Mouse (Mus musculus) heart, adult 2 months (tissue): ENCODE data around the gene Bend7. TPM values are rescaled to one million over a fixed set of nuclear protein-coding genes. Genes with fewer than 3 reads are reported as not detected.

ENCODE experiments used
- DNase-seq, 2 experiments: peaks; one replicate each; pipeline ENCODE4 v3.0.0; 2021
- H3K27ac ChIP-seq: fragments of 200-600 bp; 2 replicates; pipeline ENCODE4 v1.8.1; 2022
- H3K27me3 ChIP-seq: fragments of 200-500 bp; 2 replicates; pipeline ENCODE4 v1.6.1; 2012; ENCODE audit warnings: mild to moderate bottlenecking, low read length, inconsistent platforms, mixed read lengths; ENCODE audit not compliant: control insufficient read depth, insufficient read depth
- H3K36me3 ChIP-seq: fragments of 200-500 bp; 2 replicates; pipeline ENCODE4 v1.6.1; 2012; ENCODE audit warnings: low read length, inconsistent platforms; ENCODE audit not compliant: control insufficient read depth, insufficient read depth
- H3K4me1 ChIP-seq: fragments of 200-500 bp; 2 replicates; pipeline ENCODE4 v1.6.1; 2011; ENCODE audit warnings: low read length; ENCODE audit not compliant: control insufficient read depth, insufficient read depth
- H3K4me3 ChIP-seq: fragments of 200-600 bp; 2 replicates; pipeline ENCODE4 v1.8.1; 2022
- H3K79me2 ChIP-seq: fragments of 200-500 bp; replicated peaks from 2 replicates; pipeline ENCODE4 v1.6.1; 2012; ENCODE audit warnings: mild to moderate bottlenecking, inconsistent platforms, low read length, moderate library complexity, mixed read lengths; ENCODE audit not compliant: control insufficient read depth, insufficient read depth
- H3K9ac ChIP-seq: fragments of 200-500 bp; 2 replicates; pipeline ENCODE4 v1.6.1; 2012; ENCODE audit warnings: low read depth, mild to moderate bottlenecking, control low read depth, inconsistent platforms, low read length, mixed read lengths
- CTCF ChIP-seq: fragments of 200-600 bp; IDR thresholded peaks from 2 replicates; pipeline ENCODE4 v1.8.1; 2022; ENCODE audit warnings: antibody characterized with exemption, mild to moderate bottlenecking, moderate library complexity
- EP300 ChIP-seq: fragments of 200-500 bp; IDR thresholded peaks from 2 replicates; pipeline ENCODE4 v1.6.1; 2011; ENCODE audit warnings: low read depth, low read length, control low read depth; ENCODE audit not compliant: insufficient read depth
- POLR2A ChIP-seq: fragments of 200-500 bp; IDR thresholded peaks from 2 replicates; pipeline ENCODE4 v1.6.1; 2011; ENCODE audit warnings: mild to moderate bottlenecking, low read depth, low read length, control low read depth; ENCODE audit not compliant: insufficient read depth
- WGBS: fragments of 180-500 bp; shearing (Covaris S2); methylation state at CpG from one replicate; pipeline ENCODE4 v1.1.7; 2018; 5-methylcytosine and 5-hydroxymethylcytosine counted together
- intact Hi-C: fragments of 180-260 bp; cut with DNase I; formaldehyde crosslinking; loops from one replicate; pipeline ENCODE4 v1.15.1; 2025
- polyA plus RNA-seq: library from polyadenylated mRNA; depleted of rRNA; stranded (reverse); fragments of >200 nt; gene quantifications from 2 replicates; pipeline ENCODE4 v1.2.3, GENCODE M21; 2012
- total RNA-seq, 2 experiments: library from RNA; stranded (reverse); gene quantifications; 2 replicates each; pipeline ENCODE4 v1.2.3; 2021

Bend7 gene
- total and polyA plus RNA-seq, 3 experiments, result 2.9 to 5.5 (median 4.5) TPM

DNA sequence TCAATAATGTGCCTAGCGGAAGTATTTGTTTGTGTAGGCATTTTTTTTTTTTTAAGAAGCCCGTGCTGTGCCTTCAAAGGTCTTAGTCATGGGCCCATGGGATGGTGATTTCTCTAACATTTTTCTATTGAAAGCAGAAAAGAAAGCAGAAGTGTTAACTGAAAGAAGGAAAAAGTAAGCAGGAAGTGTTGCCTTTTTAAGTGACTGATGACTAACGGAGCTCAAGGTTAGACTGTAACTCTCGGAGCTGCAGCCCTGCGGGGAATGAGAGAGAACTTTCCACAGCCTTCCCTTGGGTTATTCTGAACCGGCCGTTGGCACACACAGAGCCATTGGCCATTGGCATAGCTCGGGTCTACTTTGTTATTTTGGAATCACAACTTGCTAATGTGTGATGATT, 66.4 kb downstream of the Bend7 start:
- DNase-seq, result no peak
- no peaks in the 10 kb centered on the region for H3K79me2 ChIP-seq
- H3K4me3 ChIP-seq, result no peak overlapping the region

DNA sequence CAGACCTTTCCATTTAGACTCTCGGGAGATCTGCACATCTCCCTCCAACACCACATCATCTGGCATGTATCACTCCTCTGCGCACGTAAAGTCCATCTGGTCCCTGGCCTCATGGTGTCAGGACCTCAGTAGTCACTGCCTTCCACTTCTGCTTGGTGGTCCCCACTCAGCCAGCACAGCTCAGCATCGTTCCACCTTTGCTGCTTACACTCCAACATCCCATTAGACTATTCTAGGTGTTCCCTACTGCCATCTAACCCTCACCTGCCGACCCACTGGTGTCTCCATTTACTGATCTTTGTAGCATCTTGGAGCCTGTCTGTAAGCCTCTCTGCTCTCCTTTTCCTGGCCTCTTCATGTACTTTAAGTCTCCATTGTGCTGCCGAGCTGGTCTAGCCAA, 67.4 kb downstream of the Bend7 start:
- TF ChIP-seq POLR2A, result no peak
- TF ChIP-seq EP300, result no peak
- TF ChIP-seq CTCF, result no peak
- intact Hi-C loops, result no loop called here
- H3K9ac ChIP-seq, result no peak overlapping the region
- 90% methylated on average over 6 of the region's 6 CpGs for WGBS
- no peaks in the 10 kb centered on the region for H3K27me3 ChIP-seq
- no peak for DNase-seq
- no peak overlapping the region for H3K27ac ChIP-seq
- H3K4me1 ChIP-seq, result no peaks in the 10 kb centered on the region; the same call in 1 of the 2 replicates
- no peak overlapping the region for H3K4me3 ChIP-seq
- H3K79me2 ChIP-seq, result no peaks in the 10 kb centered on the region
- no peaks in the 10 kb centered on the region for H3K36me3 ChIP-seq

More for the DNA sequence above, 66.4 kb downstream of the Bend7 start:
- Histone ChIP-seq H3K4me1 (no peaks in the 10 kb centered on the region; the same call in 1 of the 2 replicates), H3K27ac (no peak overlapping the region), H3K9ac (no peak overlapping the region), H3K36me3 (no peaks in the 10 kb centered on the region), H3K27me3 (no peaks in the 10 kb centered on the region)
- TF ChIP-seq EP300 (no peak), POLR2A (no peak), CTCF (no peak)
- intact Hi-C loops, result no loop called here
- 70% methylated on average over 8 of the region's 8 CpGs for WGBS

DNA sequence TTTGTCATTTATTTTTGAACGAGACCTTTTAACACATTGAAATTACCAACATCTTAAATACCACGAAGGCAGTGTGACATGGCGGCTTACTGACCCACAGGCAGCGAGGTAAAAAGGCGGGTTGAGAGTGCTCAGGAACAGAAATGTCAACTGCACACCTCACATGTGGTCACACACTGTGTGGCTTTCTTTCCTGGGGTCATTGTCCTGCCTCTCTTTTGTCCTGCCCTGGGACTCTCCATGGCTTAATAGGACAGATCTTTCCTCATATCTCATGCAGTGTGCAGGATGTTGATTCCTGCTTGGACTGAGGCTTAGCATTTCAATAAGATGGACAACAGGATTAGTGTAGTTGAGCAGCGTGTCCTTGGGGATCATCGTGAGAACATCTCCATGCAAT, 69.6 kb downstream of the Bend7 start:
- intact Hi-C loops, result no loop called here
- 91% methylated on average over 7 of the region's 7 CpGs for WGBS
- Histone ChIP-seq H3K9ac (no peak overlapping the region), H3K27me3 (no peaks in the 10 kb centered on the region), H3K27ac (no peak overlapping the region), H3K4me1 (no peaks in the 10 kb centered on the region; the same call in 1 of the 2 replicates), H3K79me2 (no peaks in the 10 kb centered on the region), H3K36me3 (no peaks in the 10 kb centered on the region), H3K4me3 (no peak overlapping the region)
- DNase-seq, result no peak
- TF ChIP-seq CTCF, result no peak
- TF ChIP-seq EP300, result no peak
- no peak for TF ChIP-seq POLR2A

- WGBS, result 70% methylated on average over 8 of the region's 8 CpGs
- DNase-seq, result no peak
- no peak overlapping the region for H3K9ac ChIP-seq
- H3K4me3 ChIP-seq, result no peak overlapping the region
- no peaks in the 10 kb centered on the region for H3K36me3 ChIP-seq
- intact Hi-C loops, result no loop called here
- H3K79me2 ChIP-seq, result no peaks in the 10 kb centered on the region
- H3K4me1 ChIP-seq, result no peaks in the 10 kb centered on the region
- no peak for TF ChIP-seq EP300
- TF ChIP-seq POLR2A, result no peak
- no peak for TF ChIP-seq CTCF
- H3K27ac ChIP-seq, result no peak overlapping the region
- H3K27me3 ChIP-seq, result no peaks in the 10 kb centered on the region
These were observed 74.0 kb downstream of the Bend7 start for GRCm38 (mm10) chr2:4791646-4792045.

DNA sequence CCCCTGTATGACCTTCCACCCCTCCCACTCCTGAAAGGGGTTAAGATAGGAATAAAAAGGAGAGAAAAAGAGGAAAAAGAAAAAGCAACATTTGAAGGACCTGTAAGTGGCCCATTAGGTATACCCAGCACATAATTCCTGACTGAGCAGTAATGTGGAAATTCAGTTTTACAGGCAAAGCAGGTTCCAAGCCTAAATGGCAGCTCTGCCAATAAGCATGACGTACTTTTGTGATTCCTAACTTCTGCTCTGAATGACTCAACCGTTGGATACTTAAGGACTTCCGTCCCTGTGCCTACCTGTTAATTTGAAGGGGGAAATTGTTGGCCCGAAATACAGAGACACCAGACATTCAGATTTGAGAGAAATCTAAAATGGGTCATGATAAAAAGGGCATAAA, 74.9 kb downstream of the Bend7 start:
- no peaks in the 10 kb centered on the region for H3K4me1 ChIP-seq
- WGBS, result 91% methylated on average over 4 of the region's 4 CpGs
- no peak overlapping the region for H3K27ac ChIP-seq
- no peak for TF ChIP-seq EP300
- DNase-seq, result no peak
- no peaks in the 10 kb centered on the region for H3K27me3 ChIP-seq
- no peaks in the 10 kb centered on the region for H3K79me2 ChIP-seq
- intact Hi-C loops, result no loop called here
- H3K36me3 ChIP-seq, result no peaks in the 10 kb centered on the region
- no peak overlapping the region for H3K4me3 ChIP-seq
- H3K9ac ChIP-seq, result no peak overlapping the region

DNA sequence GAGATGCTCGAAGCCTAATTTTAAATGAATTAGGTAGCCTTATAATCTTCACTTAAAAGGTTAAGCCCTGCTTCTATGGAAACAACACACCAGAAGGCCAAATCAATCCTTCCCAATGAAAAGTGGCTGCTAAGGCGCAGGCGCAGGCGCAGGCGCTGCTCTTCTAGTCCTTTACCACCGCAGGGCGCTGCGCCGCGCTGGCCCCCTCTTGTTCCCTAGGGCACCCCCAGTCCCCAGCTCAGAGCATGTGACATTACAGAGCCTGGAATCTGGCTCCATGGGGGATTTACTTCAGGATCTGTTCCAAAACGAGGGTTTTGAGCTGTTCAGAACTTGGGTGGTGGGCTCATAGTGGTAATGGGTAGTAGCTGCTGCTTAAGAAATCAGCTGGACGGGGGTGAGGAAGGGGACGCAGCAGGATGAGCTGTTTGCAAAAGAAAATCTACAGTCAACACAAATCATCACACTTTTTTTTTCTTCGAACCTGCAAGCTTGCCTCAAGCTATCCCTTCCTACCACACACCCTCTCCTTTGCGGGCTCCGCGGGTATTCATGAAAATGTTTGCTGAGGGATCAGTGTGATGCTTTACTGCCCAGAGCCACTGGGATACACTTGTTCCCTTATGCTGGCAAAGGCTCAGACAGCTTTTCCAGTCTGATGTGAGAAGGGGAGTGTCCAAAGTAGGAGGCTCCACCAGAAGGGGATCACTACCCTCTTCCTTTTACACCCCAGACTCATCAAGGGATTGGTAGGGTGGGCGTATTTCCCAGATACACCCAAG, 85.0 kb downstream of the Bend7 start:
- TF ChIP-seq CTCF (no peak), POLR2A (no peak), EP300 (no peak)
- Histone ChIP-seq H3K4me3 (no peak overlapping the region), H3K9ac (no peak overlapping the region), H3K27me3 (no peaks in the 10 kb centered on the region), H3K36me3 (no peaks in the 10 kb centered on the region), H3K27ac (no peak overlapping the region), H3K4me1 (no peaks in the 10 kb centered on the region), H3K79me2 (no peaks in the 10 kb centered on the region)
- DNase-seq, result no peak
- 59% methylated on average over 18 of the region's 18 CpGs for WGBS
- intact Hi-C loops, result no loop called here
